13 mouse cellular contexts compared by ENCODE assay signal in genomic region chr1:135780649-135781048, GRCm38 (mm10). TPM values are rescaled to one million over a fixed set of nuclear protein-coding genes. Genes with fewer than 3 reads are reported as not detected.
DNase-seq lines count a peak whose midpoint lies in the region; ATAC-seq lines count a peak whose summit lies in the region.
"Had no signal": no experiment of that assay in that cellular context is flagged by ENCODE, and none has a peak within 500 bp of the region (broad histone marks: within the 10 kb centered on the region; RNA-seq: fewer than 3 reads in every experiment).

No protein-coding gene starts in this region.

- H3K9ac ChIP-seq in forebrain, embryonic 13.5 days: peak overlapping the region; percentile 30; the same call in 1 of the 2 replicates
- no peak overlapping the region for H3K9ac ChIP-seq in kidney, embryonic 15.5 days
- H3K9ac ChIP-seq in embryonic facial prominence, embryonic 13.5 days: 0 out of 2 replicates have a peak overlapping the region, but pooled peaks have one; percentile 7
- H3K9ac ChIP-seq in forebrain, embryonic 14.5 days (ENCODE audit: low read length): no peak overlapping the region
- H3K9ac ChIP-seq: embryonic facial prominence, embryonic 15.5 days; forebrain, embryonic 15.5 days had no signal

- H3K36me3 ChIP-seq in forebrain, embryonic 13.5 days (ENCODE audit: poor library complexity, severe bottlenecking): no peaks in the 10 kb centered on the region
- H3K36me3 ChIP-seq in forebrain, embryonic 10.5 days (replicated peaks): no peaks in the 10 kb centered on the region
- H3K36me3 ChIP-seq in kidney, embryonic 15.5 days: no peaks in the 10 kb centered on the region
- no peaks in the 10 kb centered on the region for H3K36me3 ChIP-seq in embryonic facial prominence, embryonic 13.5 days
- H3K36me3 ChIP-seq in forebrain, embryonic 14.5 days (ENCODE audit: control insufficient read depth, insufficient read depth, low read length): no peaks in the 10 kb centered on the region
- H3K36me3 ChIP-seq: embryonic facial prominence, embryonic 15.5 days; forebrain, embryonic 15.5 days had no signal

- no peak overlapping the region for H3K4me2 ChIP-seq in forebrain, embryonic 13.5 days
- H3K4me2 ChIP-seq in kidney, embryonic 15.5 days: no peak overlapping the region
- no peak overlapping the region for H3K4me2 ChIP-seq in embryonic facial prominence, embryonic 13.5 days
- H3K4me2 ChIP-seq in forebrain, embryonic 14.5 days (ENCODE audit: low read length): no peak overlapping the region
- H3K4me2 ChIP-seq: embryonic facial prominence, embryonic 15.5 days; forebrain, embryonic 15.5 days had no signal

- H3K27ac ChIP-seq in forebrain, embryonic 13.5 days: no peak overlapping the region
- no peak overlapping the region for H3K27ac ChIP-seq in forebrain, embryonic 10.5 days
- H3K27ac ChIP-seq in kidney, embryonic 15.5 days: peak overlapping the region; percentile 41; the same call in 1 of the 2 replicates
- H3K27ac ChIP-seq in embryonic facial prominence, embryonic 13.5 days: no peak overlapping the region
- no peak overlapping the region for H3K27ac ChIP-seq in forebrain, embryonic 14.5 days (ENCODE audit: low read depth, low read length)
- H3K27ac ChIP-seq: embryonic facial prominence, embryonic 15.5 days; forebrain, embryonic 15.5 days; kidney, postnatal 0 days had no signal

- no peaks in the 10 kb centered on the region for H3K9me3 ChIP-seq in forebrain, embryonic 13.5 days (replicated peaks)
- no peaks in the 10 kb centered on the region for H3K9me3 ChIP-seq in forebrain, embryonic 10.5 days
- H3K9me3 ChIP-seq in kidney, embryonic 15.5 days (replicated peaks): no peaks in the 10 kb centered on the region
- no peaks in the 10 kb centered on the region for H3K9me3 ChIP-seq in embryonic facial prominence, embryonic 13.5 days
- H3K9me3 ChIP-seq in forebrain, embryonic 14.5 days (replicated peaks; ENCODE audit: control insufficient read depth, low read length): no peaks in the 10 kb centered on the region
- H3K9me3 ChIP-seq: embryonic facial prominence, embryonic 15.5 days; forebrain, embryonic 15.5 days had no signal

- H3K27me3 ChIP-seq in forebrain, embryonic 13.5 days: 0 out of 2 replicates have a peak, but pooled peaks cover 3% of the 10 kb centered on the region
- H3K27me3 ChIP-seq in forebrain, embryonic 10.5 days (ENCODE audit: poor library complexity, severe bottlenecking): peaks cover 27% of the 10 kb centered on the region
- no peaks in the 10 kb centered on the region for H3K27me3 ChIP-seq in kidney, embryonic 15.5 days
- H3K27me3 ChIP-seq in embryonic facial prominence, embryonic 13.5 days: no peaks in the 10 kb centered on the region
- no peaks in the 10 kb centered on the region for H3K27me3 ChIP-seq in forebrain, embryonic 14.5 days (replicated peaks; ENCODE audit: control insufficient read depth, insufficient read depth, low read length)
- H3K27me3 ChIP-seq: CH12.LX; embryonic facial prominence, embryonic 15.5 days; forebrain, embryonic 15.5 days had no signal

- 64% methylated on average over 4 of the region's 4 CpGs for WGBS in forebrain, embryonic 13.5 days
- WGBS in forebrain, embryonic 10.5 days: 69% methylated on average over 4 of the region's 4 CpGs
- WGBS in kidney, embryonic 15.5 days: 28% methylated on average over 4 of the region's 4 CpGs
- WGBS in embryonic facial prominence, embryonic 13.5 days: 45% methylated on average over 4 of the region's 4 CpGs
- WGBS in forebrain, embryonic 14.5 days: 57% methylated on average over 4 of the region's 4 CpGs

- no peak overlapping the region for H3K4me3 ChIP-seq in forebrain, embryonic 13.5 days
- no peak overlapping the region for H3K4me3 ChIP-seq in forebrain, embryonic 10.5 days
- H3K4me3 ChIP-seq in kidney, embryonic 15.5 days (replicated peaks): no peak overlapping the region
- H3K4me3 ChIP-seq in embryonic facial prominence, embryonic 13.5 days: no peak overlapping the region
- no peak overlapping the region for H3K4me3 ChIP-seq in forebrain, embryonic 14.5 days (ENCODE audit: low read depth, low read length)
- H3K4me3 ChIP-seq: embryonic facial prominence, embryonic 15.5 days; forebrain, embryonic 15.5 days had no signal

- no peak for ATAC-seq in forebrain, embryonic 13.5 days
- no peak for ATAC-seq in kidney, embryonic 15.5 days (replicated peaks; ENCODE audit: low FRiP score)
- no peak for ATAC-seq in embryonic facial prominence, embryonic 13.5 days (ENCODE audit: insufficient number of reproducible peaks, insufficient read depth, low FRiP score, low TSS enrichment, low read depth)
- ATAC-seq in forebrain, embryonic 14.5 days: no peak

- no peaks in the 10 kb centered on the region for H3K4me1 ChIP-seq in forebrain, embryonic 13.5 days
- peaks cover 38% of the 10 kb centered on the region for H3K4me1 ChIP-seq in forebrain, embryonic 10.5 days
- peaks cover 59% of the 10 kb centered on the region for H3K4me1 ChIP-seq in kidney, embryonic 15.5 days
- H3K4me1 ChIP-seq in embryonic facial prominence, embryonic 13.5 days: peaks cover 23% of the 10 kb centered on the region
- no peaks in the 10 kb centered on the region for H3K4me1 ChIP-seq in forebrain, embryonic 14.5 days (ENCODE audit: control insufficient read depth, insufficient read depth, low read length)

- no peak for DNase-seq in forebrain, embryonic 10.5 days (ENCODE audit: extremely low spot score, low spot score)
- DNase-seq in kidney, postnatal 4 days: no peak
- DNase-seq in ES-CJ7 (ENCODE audit: low read depth, low spot score): peak; percentile 83
- no peak for DNase-seq in right cerebral cortex, postnatal 4 days
- DNase-seq in forebrain, embryonic 14.5 days (ENCODE audit: low spot score): no peak

RNA-seq across cellular contexts. Expression of gene Tnni1, which starts 1.4 kb away (rescaled TPM):
- 0.37 and 1.1 TPM in 2 replicates for polyA plus RNA-seq in forebrain, embryonic 13.5 days (2015; fragmentation: Nextera tagmentation; extraction: Ambion mirVana)
- 0.55 and 1.3 TPM in 2 replicates for polyA plus RNA-seq in forebrain, embryonic 10.5 days (2016; fragmentation: Nextera tagmentation; extraction: Ambion mirVana)
- 36.1 and 56.2 TPM in 2 replicates for polyA plus RNA-seq in kidney, embryonic 15.5 days (2015; fragmentation: Nextera tagmentation; extraction: Ambion mirVana)
- polyA plus RNA-seq in embryonic facial prominence, embryonic 13.5 days (2015; fragmentation: Nextera tagmentation; extraction: Ambion mirVana): 28.9 and 33.8 TPM in 2 replicates
- 0.39 TPM in 1 of 2 replicates, not detected in the other for polyA plus RNA-seq in forebrain, embryonic 14.5 days (2014; fragmentation: Nextera tagmentation; extraction: Ambion mirVana)
- polyA plus RNA-seq: liver, adult 2 months had no signal

RNA-seq across cellular contexts. Expression of gene Phlda3, which starts 14.7 kb away (rescaled TPM):
- polyA plus RNA-seq in forebrain, embryonic 13.5 days (2015; fragmentation: Nextera tagmentation; extraction: Ambion mirVana): 12.1 TPM in 2 replicates
- 20.2 and 21.4 TPM in 2 replicates for polyA plus RNA-seq in forebrain, embryonic 10.5 days (2016; fragmentation: Nextera tagmentation; extraction: Ambion mirVana)
- 79.5 and 86.2 TPM in 2 replicates for polyA plus RNA-seq in kidney, embryonic 15.5 days (2015; fragmentation: Nextera tagmentation; extraction: Ambion mirVana)
- polyA plus RNA-seq in embryonic facial prominence, embryonic 13.5 days (2015; fragmentation: Nextera tagmentation; extraction: Ambion mirVana): 78.0 and 85.6 TPM in 2 replicates
- 16.4 and 17.4 TPM in 2 replicates for polyA plus RNA-seq in forebrain, embryonic 14.5 days (2014; fragmentation: Nextera tagmentation; extraction: Ambion mirVana)

RNA-seq across cellular contexts. Expression of gene Lad1, which starts 37.7 kb away (rescaled TPM):
- 0.11 and 0.36 TPM in 2 replicates for polyA plus RNA-seq in forebrain, embryonic 13.5 days (2015; fragmentation: Nextera tagmentation; extraction: Ambion mirVana)
- polyA plus RNA-seq in forebrain, embryonic 10.5 days (2016; fragmentation: Nextera tagmentation; extraction: Ambion mirVana): 3.1 and 3.7 TPM in 2 replicates
- polyA plus RNA-seq in kidney, embryonic 15.5 days (2015; fragmentation: Nextera tagmentation; extraction: Ambion mirVana): 21.7 and 22.1 TPM in 2 replicates
- polyA plus RNA-seq in embryonic facial prominence, embryonic 13.5 days (2015; fragmentation: Nextera tagmentation; extraction: Ambion mirVana): 13.2 and 13.6 TPM in 2 replicates
- 0.19 and 0.24 TPM in 2 replicates for polyA plus RNA-seq in forebrain, embryonic 14.5 days (2014; fragmentation: Nextera tagmentation; extraction: Ambion mirVana)

RNA-seq across cellular contexts. Expression of gene Tnnt2, which starts 55.5 kb away (rescaled TPM):
- polyA plus RNA-seq in forebrain, embryonic 13.5 days (2015; fragmentation: Nextera tagmentation; extraction: Ambion mirVana): 0.36 and 9.2 TPM in 2 replicates
- polyA plus RNA-seq in forebrain, embryonic 10.5 days (2016; fragmentation: Nextera tagmentation; extraction: Ambion mirVana): 0.45 TPM in 1 of 2 replicates, not detected in the other
- polyA plus RNA-seq in kidney, embryonic 15.5 days (2015; fragmentation: Nextera tagmentation; extraction: Ambion mirVana): 22.2 and 39.9 TPM in 2 replicates
- polyA plus RNA-seq in embryonic facial prominence, embryonic 13.5 days (2015; fragmentation: Nextera tagmentation; extraction: Ambion mirVana): 12.2 and 38.0 TPM in 2 replicates
- polyA plus RNA-seq in forebrain, embryonic 14.5 days (2014; fragmentation: Nextera tagmentation; extraction: Ambion mirVana): 0.37 and 0.62 TPM in 2 replicates

Comparison
In these comparisons a context has a peak if more than half of its experiments do, and no peak if none do; other contexts are left out.
1. H3K9ac ChIP-seq: peak in forebrain, embryonic 13.5 days (single experiment) and embryonic facial prominence, embryonic 13.5 days (single experiment); none in kidney, embryonic 15.5 days (single experiment) and forebrain, embryonic 14.5 days (single experiment).
2. RNA of gene Tnni1, which starts 1.4 kb away (polyA plus RNA-seq): 36.1 to 56.2 TPM in kidney, embryonic 15.5 days and 28.9 to 33.8 TPM in embryonic facial prominence, embryonic 13.5 days; 0.55 to 1.3 TPM in forebrain, embryonic 10.5 days, 0.39 TPM in forebrain, embryonic 14.5 days and 0.37 to 1.1 TPM in forebrain, embryonic 13.5 days; every median in the first group is over 10 times any median in the second.